Mouse (Mus musculus): ENCODE results near the gene Radil.

Gene Radil

DNA sequence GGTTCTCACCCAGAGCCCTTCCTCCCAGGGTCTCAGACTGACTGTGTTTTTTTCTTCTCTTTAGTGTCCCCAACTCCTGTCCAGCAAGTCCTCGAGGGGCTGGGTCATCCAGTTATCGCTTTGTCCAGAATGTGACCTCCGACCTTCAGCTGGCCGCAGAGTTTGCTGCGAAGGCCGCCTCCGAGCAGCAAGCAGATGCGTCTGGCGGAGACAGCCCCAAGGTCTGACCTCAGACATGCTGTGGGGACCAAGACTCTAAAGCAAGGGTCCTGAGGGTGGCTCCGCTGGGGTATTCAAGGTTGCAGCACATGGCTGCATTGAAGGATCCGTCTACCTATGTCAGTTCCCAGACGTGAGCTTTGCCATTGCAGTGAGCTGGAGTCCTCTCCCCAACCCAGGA is 102.3 kb downstream of the Radil start:
- DNase-seq (ENCODE audit: low read depth, low spot score), result no peak

DNA sequence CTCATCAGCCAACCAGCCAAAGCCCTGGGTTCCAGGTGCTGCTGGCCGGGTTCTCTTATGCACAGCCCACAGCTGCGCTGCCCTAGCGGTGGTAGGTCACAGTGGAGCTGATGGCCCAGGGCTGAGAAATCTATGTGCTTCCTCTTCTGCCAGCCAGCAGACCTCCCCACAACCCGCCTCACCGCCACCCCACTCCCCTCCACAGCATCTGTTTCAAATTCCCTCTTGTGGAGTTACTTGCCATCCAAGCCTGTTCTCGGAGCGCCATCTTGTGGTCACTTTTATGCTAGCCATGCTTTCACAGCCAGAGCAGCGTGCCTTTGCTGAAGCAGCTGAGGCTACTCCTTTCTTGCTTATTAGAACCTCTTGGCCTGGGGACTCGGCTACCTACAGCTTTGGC is 102.8 kb downstream of the Radil start:
- DNase-seq (ENCODE audit: low read depth, low spot score), result peak; percentile 82

DNA sequence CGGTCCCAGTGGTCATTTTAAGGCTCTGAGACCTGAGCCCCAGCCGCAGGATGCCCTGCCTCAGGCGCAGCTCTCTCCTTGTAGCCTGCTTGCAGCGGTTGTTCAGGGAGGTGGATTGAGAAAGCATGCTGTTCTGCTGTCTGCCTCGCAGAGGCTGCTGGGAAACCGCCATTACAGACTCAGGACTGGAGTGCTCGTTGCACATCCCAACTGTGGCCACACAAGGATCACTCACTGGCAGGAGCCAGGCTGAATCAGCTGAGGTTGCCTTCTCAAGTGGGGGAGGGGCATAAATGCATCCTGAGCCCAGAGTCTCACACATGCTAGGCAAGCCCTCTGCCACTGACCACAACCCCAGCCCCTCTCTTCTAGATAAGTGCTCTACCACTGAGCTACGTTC is 105.2 kb downstream of the Radil start:
- DNase-seq (ENCODE audit: low read depth, low spot score), result no peak

DNA sequence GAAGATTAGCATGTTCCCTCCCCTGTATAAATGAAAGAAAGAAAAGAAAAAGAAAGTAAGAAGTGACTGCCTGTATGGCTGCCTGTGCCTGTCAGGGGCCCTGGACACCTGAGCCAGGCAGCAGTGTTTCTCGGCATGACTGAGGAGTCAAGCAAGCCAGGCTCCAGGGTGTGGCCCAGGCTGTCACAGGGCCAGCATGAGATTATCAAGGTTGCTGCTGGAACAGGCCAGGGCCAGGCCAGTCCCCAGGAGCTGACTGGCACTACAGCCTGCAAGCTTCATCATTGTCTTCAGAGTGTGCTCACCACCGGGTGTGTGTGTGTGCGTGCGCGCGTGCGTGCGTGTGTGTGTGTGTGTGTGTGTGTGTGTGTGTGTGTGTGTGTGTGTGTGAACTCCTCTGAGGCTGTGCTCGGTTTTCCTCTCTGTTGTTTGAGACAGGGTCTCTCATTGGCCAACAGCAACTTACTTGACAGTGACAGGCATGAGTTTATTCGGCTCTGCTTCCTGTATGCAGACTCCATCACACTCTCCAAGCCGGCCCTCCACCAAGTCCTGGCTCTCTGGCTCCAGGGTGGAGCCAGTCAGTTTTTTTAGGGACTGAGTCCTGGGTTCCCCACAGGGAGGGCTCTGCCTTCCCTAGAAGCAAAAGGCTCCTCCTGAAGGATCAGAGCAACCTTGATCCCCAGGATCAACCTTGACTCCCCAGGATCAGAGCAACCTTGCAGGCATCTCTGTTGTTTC is 105.9 kb downstream of the Radil start:
- DNase-seq (ENCODE audit: low read depth, low spot score), result no peak

DNA sequence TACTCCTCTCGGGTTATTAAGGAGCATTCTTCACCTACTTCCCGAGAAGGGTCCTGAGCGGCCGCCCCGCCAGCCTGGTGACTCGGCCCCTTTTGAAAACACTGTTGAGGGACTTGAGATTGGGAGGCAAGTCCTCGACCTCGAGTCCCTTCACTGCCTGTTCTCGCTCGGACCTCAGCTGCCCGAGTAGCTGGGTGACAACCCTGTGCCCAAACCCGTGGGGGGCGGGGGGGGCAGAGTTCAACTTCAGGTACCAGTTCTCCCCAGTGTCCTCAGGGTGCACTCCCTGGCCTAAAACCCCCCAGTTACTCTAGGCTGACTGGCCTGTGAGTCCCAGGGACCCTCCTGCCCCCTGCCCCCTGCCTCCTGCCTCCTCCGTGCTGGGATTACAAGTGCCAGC is 106.9 kb downstream of the Radil start:
- no peak for DNase-seq (ENCODE audit: low read depth, low spot score)

DNA sequence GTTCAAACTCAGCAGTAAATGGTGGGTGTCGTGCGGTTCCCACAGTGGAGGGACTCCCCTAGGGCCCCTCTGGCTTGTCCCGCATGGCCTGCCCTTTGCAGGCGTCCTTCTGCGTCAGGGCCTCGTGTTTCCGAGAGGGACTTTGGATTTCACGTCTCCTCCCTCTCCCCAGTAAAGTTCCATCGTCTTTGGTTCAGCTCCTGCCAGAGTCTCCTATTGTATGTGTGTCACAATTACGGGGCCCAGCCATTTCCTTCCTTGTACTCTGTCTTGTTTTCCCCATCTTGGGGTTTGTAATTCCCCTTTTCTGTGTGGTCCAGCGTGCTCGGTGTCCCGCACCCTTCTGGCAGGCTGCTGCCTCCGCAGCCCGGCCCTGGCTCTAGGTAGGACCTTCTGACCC is 107.4 kb downstream of the Radil start:
- DNase-seq (ENCODE audit: low read depth, low spot score), result no peak

DNA sequence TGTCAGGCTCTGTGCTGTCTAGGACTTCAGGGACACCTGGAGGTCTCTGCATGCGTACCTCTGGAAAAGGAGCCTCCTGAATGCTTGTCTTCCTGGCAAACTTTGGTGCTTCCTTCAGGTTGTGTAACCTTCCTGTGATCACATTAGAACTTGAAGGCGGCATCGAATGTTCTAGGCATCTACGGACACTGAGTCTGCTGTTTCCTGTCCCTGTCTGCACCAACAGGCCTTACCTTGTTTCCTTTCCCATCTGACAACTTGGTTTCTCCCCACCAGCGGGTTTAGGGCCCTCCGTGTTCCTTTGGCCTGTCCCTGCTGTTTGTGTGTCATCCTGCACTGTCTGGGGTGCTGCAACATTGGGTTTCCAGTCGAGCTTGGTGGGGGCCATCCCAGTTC is 108.9 kb downstream of the Radil start:
- no peak for DNase-seq (ENCODE audit: low read depth, low spot score)

DNA sequence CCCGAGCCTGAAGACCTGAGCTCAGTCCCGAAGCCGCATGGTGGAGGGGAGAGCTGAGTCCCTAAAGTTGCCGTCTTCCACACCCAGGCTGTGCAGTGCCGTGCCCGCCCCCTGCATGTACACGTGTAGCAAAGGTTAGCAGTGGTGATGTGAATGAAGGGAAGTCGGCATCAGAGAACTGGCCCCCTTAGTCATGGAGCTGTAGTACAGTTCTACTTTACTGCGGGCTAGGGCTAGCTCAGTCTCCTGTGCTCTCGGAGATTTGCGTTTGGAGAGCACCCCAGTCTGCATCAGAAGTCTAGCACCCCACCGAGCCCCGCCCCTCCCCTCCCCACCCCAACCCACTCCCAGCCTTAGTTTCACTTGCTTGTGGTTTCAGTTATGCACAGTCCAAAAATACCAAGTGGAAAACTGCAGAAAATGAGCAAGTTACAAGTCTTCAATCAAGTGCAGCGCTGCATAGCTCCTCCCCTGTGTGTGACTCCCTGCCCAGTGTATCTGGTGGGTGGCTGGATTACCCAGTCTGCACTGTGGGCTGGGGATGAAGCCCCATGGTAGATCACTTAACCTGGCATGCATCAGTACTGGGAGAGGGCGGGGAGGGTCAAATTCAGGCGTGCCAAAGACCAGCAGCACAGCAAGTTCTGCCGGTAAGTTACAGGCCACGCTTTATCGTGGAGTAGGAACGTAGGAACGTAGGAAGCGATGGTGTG is 109.4 kb downstream of the Radil start:
- DNase-seq (ENCODE audit: low read depth, low spot score), result no peak

DNA sequence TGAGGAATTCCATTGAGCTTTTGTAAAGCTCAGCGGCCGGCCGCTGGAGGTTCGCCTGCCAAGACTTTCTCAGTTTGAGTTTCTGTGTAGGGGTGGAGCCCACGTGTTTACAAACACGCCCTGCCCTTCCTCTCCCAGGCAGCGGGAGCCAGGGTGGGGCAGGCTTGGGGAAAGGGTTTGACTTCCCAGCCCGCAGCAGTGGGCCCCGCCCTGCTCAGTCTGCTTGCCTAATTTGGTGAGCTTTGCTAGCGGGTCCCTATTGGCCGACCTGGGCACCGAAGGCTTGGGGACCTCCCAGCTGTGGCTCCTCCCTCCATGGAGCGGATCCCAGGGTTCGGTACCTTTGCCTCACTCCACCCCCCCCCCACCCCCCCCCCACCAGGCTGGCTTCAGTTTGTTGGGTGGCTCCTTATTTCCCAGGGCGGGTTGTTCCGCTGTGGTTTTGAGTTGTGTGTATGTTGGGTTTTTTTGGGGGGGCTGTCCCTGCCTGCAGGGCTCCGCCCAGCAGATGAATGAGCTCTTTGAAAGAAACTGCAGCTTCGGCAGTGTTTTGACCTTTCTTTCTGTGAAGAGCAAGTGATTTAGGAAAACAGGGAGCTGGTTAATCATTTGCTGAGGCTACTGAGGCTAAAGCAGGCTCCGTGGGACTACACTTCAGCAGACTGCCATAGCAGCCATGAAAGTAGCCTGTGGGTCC is 110.3 kb downstream of the Radil start:
- no peak for DNase-seq (ENCODE audit: low read depth, low spot score)

DNA sequence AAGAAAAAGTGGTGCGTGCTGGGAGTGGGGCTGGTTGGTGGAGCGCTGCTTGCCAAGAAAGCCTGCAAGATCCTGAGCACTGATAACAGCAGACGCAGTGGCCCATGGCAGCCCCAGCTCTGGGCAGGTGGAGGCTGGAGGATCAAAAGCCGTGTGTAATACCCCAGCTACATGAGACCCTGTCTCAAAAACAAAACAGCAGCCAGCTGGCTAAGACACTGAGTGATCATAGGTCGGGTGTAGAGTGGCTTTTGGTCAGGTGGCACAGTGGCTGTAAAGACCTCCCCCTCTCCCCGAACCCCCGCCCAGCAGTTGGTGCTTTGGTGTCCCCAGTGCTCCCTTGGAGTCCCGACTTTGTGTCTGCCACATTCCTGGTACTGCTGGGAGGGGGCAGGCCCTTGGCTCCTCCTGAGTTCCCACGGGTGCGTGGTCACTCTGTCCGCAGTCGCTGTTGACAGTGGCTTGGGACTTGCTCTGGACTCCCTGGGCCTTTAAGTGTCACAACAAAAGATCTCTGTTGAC is 110.9 kb downstream of the Radil start:
- no peak for DNase-seq (ENCODE audit: low read depth, low spot score)

DNA sequence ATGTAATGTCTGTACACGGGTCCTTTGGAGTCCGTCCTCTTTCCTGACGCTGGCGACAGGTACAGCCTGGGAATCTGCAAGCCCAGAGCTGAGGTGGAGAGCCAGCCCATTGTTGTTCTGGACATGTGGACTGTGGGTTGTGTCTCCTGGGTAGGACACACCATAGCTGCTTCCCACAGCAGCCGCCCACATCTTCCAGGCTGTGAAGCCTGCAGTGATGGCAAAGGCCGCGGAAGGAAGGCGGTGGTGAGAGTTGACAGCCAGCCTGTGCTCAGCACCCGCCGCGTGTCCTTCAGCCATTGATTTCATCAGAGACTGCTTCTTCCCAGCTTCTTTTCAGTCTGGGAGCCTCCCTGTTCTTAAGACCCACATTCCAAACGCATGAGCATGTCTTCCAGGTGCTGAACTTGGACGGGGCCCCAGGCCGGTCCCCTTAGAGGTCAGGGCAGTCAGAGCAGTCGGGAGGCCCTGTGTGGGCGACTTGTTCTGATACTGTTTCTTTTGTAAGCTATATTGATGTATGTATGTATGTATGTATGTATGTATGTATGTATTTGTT is 112.4 kb downstream of the Radil start:
- DNase-seq (ENCODE audit: low read depth, low spot score), result no peak

DNA sequence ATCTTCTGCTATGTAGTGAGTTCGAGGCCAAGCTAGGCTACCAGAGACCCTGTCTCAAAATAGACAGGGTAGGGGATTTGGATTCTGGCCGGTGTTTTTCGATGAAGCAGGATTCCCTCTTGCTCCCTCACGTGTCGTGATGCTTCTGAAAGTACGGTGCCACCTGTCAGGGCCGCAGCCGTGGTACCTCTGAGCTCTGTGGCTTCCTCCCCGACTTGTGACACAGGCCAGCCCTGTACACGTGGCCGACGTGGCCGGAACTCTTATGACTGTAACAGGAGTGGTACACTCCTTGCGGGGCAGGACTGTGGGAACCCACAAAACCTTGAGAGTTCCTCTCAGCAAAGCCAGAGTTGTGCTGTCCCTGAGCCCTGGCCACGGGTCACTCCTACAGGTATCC is 115.2 kb downstream of the Radil start:
- no peak for DNase-seq (ENCODE audit: low read depth, low spot score)
